Mouse (Mus musculus) neural tube, embryonic 13.5 days (tissue): ENCODE results near the gene Rsad1. TPM values are rescaled to one million over a fixed set of nuclear protein-coding genes. Genes with fewer than 3 reads are reported as not detected.

Source experiments
- ATAC-seq: fragments of 200-750 bp; cut with Nextera tagmentation; 2 replicates; pipeline ENCODE4 v1.8.0; 2017; ENCODE audit warnings: low read depth, mild to moderate bottlenecking, moderate TSS enrichment, moderate library complexity
- H3K27ac ChIP-seq: fragments of 300-500 bp; sonication (generic); replicated peaks from 2 replicates; pipeline ENCODE4 v1.5.1; 2015; ENCODE audit warnings: moderate library complexity, mild to moderate bottlenecking, inconsistent platforms
- H3K27me3 ChIP-seq: fragments of 300-500 bp; sonication (generic); 2 replicates; pipeline ENCODE4 v1.6.1; 2015; ENCODE audit warnings: mild to moderate bottlenecking, inconsistent platforms
- H3K36me3 ChIP-seq: fragments of 300-500 bp; sonication (generic); 2 replicates; pipeline ENCODE4 v1.6.1; 2015; ENCODE audit warnings: mild to moderate bottlenecking, inconsistent platforms
- H3K4me1 ChIP-seq: fragments of 300-500 bp; sonication (generic); replicated peaks from 2 replicates; pipeline ENCODE4 v1.6.1; 2015; ENCODE audit warnings: inconsistent platforms
- H3K4me2 ChIP-seq: fragments of 300-500 bp; sonication (generic); 2 replicates; pipeline ENCODE4 v1.6.1; 2015; ENCODE audit warnings: inconsistent platforms, mild to moderate bottlenecking, moderate library complexity
- H3K4me3 ChIP-seq: fragments of 300-500 bp; sonication (generic); 2 replicates; pipeline ENCODE4 v1.5.1; 2015; ENCODE audit warnings: mild to moderate bottlenecking, inconsistent platforms
- H3K9ac ChIP-seq: fragments of 300-500 bp; sonication (generic); 2 replicates; pipeline ENCODE4 v1.6.1; 2015; ENCODE audit warnings: moderate library complexity, mild to moderate bottlenecking, inconsistent platforms
- H3K9me3 ChIP-seq: fragments of 300-500 bp; sonication (generic); 2 replicates; pipeline ENCODE4 v1.6.1; 2016; ENCODE audit warnings: inconsistent platforms
- WGBS: fragments of 180-500 bp; shearing (Covaris S2); methylation state at CpG from one replicate; pipeline ENCODE4 v1.1.7; 2015; 5-methylcytosine and 5-hydroxymethylcytosine counted together
- polyA plus RNA-seq: library from polyadenylated mRNA; unstranded; fragments of >200 nt; fragmentation: Nextera tagmentation; extraction: Ambion mirVana; gene quantifications from 2 replicates; pipeline ENCODE4 v1.2.1, GENCODE M21; 2015

Gene Rsad1
- polyA plus RNA-seq, 1 experiment from 2014 or later, result 5.4 TPM

- Histone ChIP-seq H3K36me3 (no peaks in the 10 kb centered on the region), H3K4me2 (peak overlapping the region; percentile 32), H3K27ac (no peak overlapping the region), H3K4me1 (peaks cover 8% of the 10 kb centered on the region), H3K9me3 (no peaks in the 10 kb centered on the region), H3K4me3 (no peak overlapping the region), H3K9ac (no peak overlapping the region; the same call in 1 of the 2 replicates), H3K27me3 (no peaks in the 10 kb centered on the region)
- no peak; the same call in 1 of the 2 replicates for ATAC-seq
- 52% methylated on average over 18 of the region's 18 CpGs for WGBS
Measured at GRCm38 (mm10) chr11:94544422-94544821, 4.6 kb downstream of the Rsad1 start.

- 45% methylated on average over 9 of the region's 9 CpGs for WGBS
- peak overlapping the region; percentile 32 for H3K4me2 ChIP-seq
Measured at GRCm38 (mm10) chr11:94543932-94544331, 5.1 kb downstream of the Rsad1 start.

GRCm38 (mm10) chr11:94543344-94543743 is 5.7 kb downstream of the Rsad1 start:
- Histone ChIP-seq H3K4me1 (peaks cover 5% of the 10 kb centered on the region), H3K36me3 (no peaks in the 10 kb centered on the region), H3K9me3 (no peaks in the 10 kb centered on the region), H3K27me3 (no peaks in the 10 kb centered on the region), H3K4me3 (no peak overlapping the region), H3K27ac (no peak overlapping the region), H3K9ac (no peak overlapping the region), H3K4me2 (no peak overlapping the region)
- no peak for ATAC-seq
- 81% methylated on average over 12 of the region's 12 CpGs for WGBS

More at GRCm38 (mm10) chr11:94543932-94544331, 5.1 kb downstream of the Rsad1 start:
- H3K4me3 ChIP-seq, result no peak overlapping the region
- 0 out of 2 replicates have a peak, but pooled peaks have one; percentile 34 for ATAC-seq
- H3K9ac ChIP-seq, result no peak overlapping the region
- H3K27ac ChIP-seq, result no peak overlapping the region
- no peaks in the 10 kb centered on the region for H3K27me3 ChIP-seq
- H3K4me1 ChIP-seq, result peaks cover 8% of the 10 kb centered on the region
- H3K9me3 ChIP-seq, result no peaks in the 10 kb centered on the region
- H3K36me3 ChIP-seq, result no peaks in the 10 kb centered on the region

- H3K9me3 ChIP-seq, result no peaks in the 10 kb centered on the region
- WGBS, result 88% methylated on average over 4 of the region's 4 CpGs
- no peak overlapping the region for H3K4me2 ChIP-seq
- no peaks in the 10 kb centered on the region for H3K36me3 ChIP-seq
- H3K27ac ChIP-seq, result no peak overlapping the region
- ATAC-seq, result no peak
- no peaks in the 10 kb centered on the region for H3K27me3 ChIP-seq
- peaks cover 3% of the 10 kb centered on the region; the same call in 1 of the 2 replicates for H3K4me1 ChIP-seq
- H3K9ac ChIP-seq, result no peak overlapping the region
- H3K4me3 ChIP-seq, result no peak overlapping the region
Measured at GRCm38 (mm10) chr11:94542400-94542799, 6.7 kb downstream of the Rsad1 start.

- Histone ChIP-seq H3K36me3 (no peaks in the 10 kb centered on the region), H3K27ac (no peak overlapping the region), H3K4me2 (no peak overlapping the region), H3K9me3 (no peaks in the 10 kb centered on the region), H3K4me1 (peaks cover 14% of the 10 kb centered on the region; the same call in 1 of the 2 replicates), H3K27me3 (no peaks in the 10 kb centered on the region), H3K4me3 (no peak overlapping the region), H3K9ac (no peak overlapping the region)
- WGBS, result 77% methylated on average over 7 of the region's 7 CpGs
- ATAC-seq, result no peak
Measured at GRCm38 (mm10) chr11:94539761-94540160, 9.3 kb downstream of the Rsad1 start.

- Histone ChIP-seq H3K36me3 (no peaks in the 10 kb centered on the region), H3K27ac (no peak overlapping the region), H3K4me2 (no peak overlapping the region), H3K9ac (no peak overlapping the region), H3K27me3 (no peaks in the 10 kb centered on the region), H3K9me3 (no peaks in the 10 kb centered on the region), H3K4me3 (no peak overlapping the region), H3K4me1 (peaks cover 14% of the 10 kb centered on the region; the same call in 1 of the 2 replicates)
- WGBS, result 72% methylated on average over 8 of the region's 8 CpGs
- no peak for ATAC-seq
Measured at GRCm38 (mm10) chr11:94538733-94539292, 10.2 kb downstream of the Rsad1 start.

- no peak overlapping the region for H3K4me3 ChIP-seq
- H3K4me2 ChIP-seq, result no peak overlapping the region
- H3K9me3 ChIP-seq, result no peaks in the 10 kb centered on the region
- no peaks in the 10 kb centered on the region for H3K27me3 ChIP-seq
- peaks cover 14% of the 10 kb centered on the region; the same call in 1 of the 2 replicates for H3K4me1 ChIP-seq
- no peak overlapping the region for H3K9ac ChIP-seq
- H3K27ac ChIP-seq, result no peak overlapping the region
- ATAC-seq, result no peak
- H3K36me3 ChIP-seq, result no peaks in the 10 kb centered on the region
- 77% methylated on average over 8 of the region's 8 CpGs for WGBS
Measured at GRCm38 (mm10) chr11:94533171-94533570, 15.9 kb downstream of the Rsad1 start.

- no peaks in the 10 kb centered on the region for H3K27me3 ChIP-seq
- no peaks in the 10 kb centered on the region for H3K36me3 ChIP-seq
- H3K27ac ChIP-seq, result no peak overlapping the region
- WGBS, result 53% methylated on average over 3 of the region's 3 CpGs
- H3K9me3 ChIP-seq, result no peaks in the 10 kb centered on the region
- H3K9ac ChIP-seq, result no peak overlapping the region
- no peak overlapping the region for H3K4me2 ChIP-seq
- H3K4me1 ChIP-seq, result no peaks in the 10 kb centered on the region; the same call in 1 of the 2 replicates
- no peak for ATAC-seq
- H3K4me3 ChIP-seq, result no peak overlapping the region
Measured at GRCm38 (mm10) chr11:94528879-94529278, 20.2 kb downstream of the Rsad1 start.

GRCm38 (mm10) chr11:94526171-94526879 is 22.7 kb downstream of the Rsad1 start:
- H3K4me2 ChIP-seq, result no peak overlapping the region
- no peak overlapping the region for H3K27ac ChIP-seq
- H3K27me3 ChIP-seq, result no peaks in the 10 kb centered on the region
- H3K4me3 ChIP-seq, result no peak overlapping the region
- WGBS, result 46% methylated on average over 9 of the region's 9 CpGs
- no peaks in the 10 kb centered on the region for H3K36me3 ChIP-seq
- H3K9ac ChIP-seq, result no peak overlapping the region
- H3K9me3 ChIP-seq, result no peaks in the 10 kb centered on the region
- no peak for ATAC-seq
- H3K4me1 ChIP-seq, result no peaks in the 10 kb centered on the region; the same call in 1 of the 2 replicates

GRCm38 (mm10) chr11:94521219-94521843 is 27.7 kb downstream of the Rsad1 start, which contains the start of gene Mycbpap:
Gene Mycbpap, minus strand, starts transcription at chr11:94521742.
- H3K27ac ChIP-seq, result no peak within 1 kb of the TSS
- peaks cover 5% of the 10 kb centered on the region; the same call in 1 of the 2 replicates for H3K27me3 ChIP-seq
- H3K4me2 ChIP-seq, result peak within 1 kb of the TSS; percentile 71
- peak within 1 kb of the TSS; percentile 61 for H3K9ac ChIP-seq
- ATAC-seq, result peak; percentile 82
- peaks cover 6% of the 10 kb centered on the region; the same call in 1 of the 2 replicates for H3K4me1 ChIP-seq
- H3K36me3 ChIP-seq, result no peaks in the 10 kb centered on the region
- H3K4me3 ChIP-seq, result peak within 1 kb of the TSS; percentile 50
- WGBS, result under 1% methylated on average over 42 of the region's 42 CpGs
- H3K9me3 ChIP-seq, result no peaks in the 10 kb centered on the region

GRCm38 (mm10) chr11:94513452-94513851 is 35.6 kb downstream of the Rsad1 start:
- 58% methylated on average over 9 of the region's 9 CpGs for WGBS
- ATAC-seq, result no peak
- H3K27ac ChIP-seq, result no peak overlapping the region

GRCm38 (mm10) chr11:94508976-94509375 is 40.1 kb downstream of the Rsad1 start:
- no peak overlapping the region for H3K4me2 ChIP-seq
- H3K9ac ChIP-seq, result no peak overlapping the region
- no peaks in the 10 kb centered on the region for H3K27me3 ChIP-seq
- H3K27ac ChIP-seq, result no peak overlapping the region
- no peaks in the 10 kb centered on the region for H3K36me3 ChIP-seq
- ATAC-seq, result no peak
- H3K9me3 ChIP-seq, result no peaks in the 10 kb centered on the region
- no peak overlapping the region for H3K4me3 ChIP-seq
- H3K4me1 ChIP-seq, result no peaks in the 10 kb centered on the region
- WGBS, result 92% methylated on average over 10 of the region's 10 CpGs

More at GRCm38 (mm10) chr11:94513452-94513851, 35.6 kb downstream of the Rsad1 start:
- no peak overlapping the region for H3K4me3 ChIP-seq
- H3K9me3 ChIP-seq, result no peaks in the 10 kb centered on the region
- no peak overlapping the region for H3K4me2 ChIP-seq
- no peaks in the 10 kb centered on the region for H3K36me3 ChIP-seq
- no peaks in the 10 kb centered on the region for H3K27me3 ChIP-seq
- H3K4me1 ChIP-seq, result no peaks in the 10 kb centered on the region
- no peak overlapping the region for H3K9ac ChIP-seq
